Mouse (Mus musculus) neural tube, embryonic 15.5 days (tissue): ENCODE data around the gene Oca2. TPM values are rescaled to one million over a fixed set of nuclear protein-coding genes. Genes with fewer than 3 reads are reported as not detected.

Experiments
- ATAC-seq: fragments of 200-750 bp; cut with Nextera tagmentation; 2 replicates; pipeline ENCODE4 v1.8.0; 2017; ENCODE audit warnings: mild to moderate bottlenecking, moderate TSS enrichment, moderate library complexity; ENCODE audit not compliant: low FRiP score
- H3K27ac ChIP-seq: fragments of 300-500 bp; sonication (generic); replicated peaks from 2 replicates; pipeline ENCODE4 v1.5.1; 2015; ENCODE audit warnings: mild to moderate bottlenecking, inconsistent platforms
- H3K27me3 ChIP-seq: fragments of 300-500 bp; sonication (generic); replicated peaks from 2 replicates; pipeline ENCODE4 v1.6.1; 2015; ENCODE audit warnings: inconsistent platforms
- H3K36me3 ChIP-seq: fragments of 300-500 bp; sonication (generic); 2 replicates; pipeline ENCODE4 v1.6.1; 2015; ENCODE audit warnings: inconsistent platforms
- H3K4me1 ChIP-seq: fragments of 300-500 bp; sonication (generic); 2 replicates; pipeline ENCODE4 v1.6.1; 2015; ENCODE audit warnings: inconsistent platforms
- H3K4me2 ChIP-seq: fragments of 300-500 bp; sonication (generic); 2 replicates; pipeline ENCODE4 v1.6.1; 2015; ENCODE audit warnings: inconsistent platforms, mild to moderate bottlenecking, moderate library complexity
- H3K4me3 ChIP-seq: fragments of 300-500 bp; sonication (generic); replicated peaks from 2 replicates; pipeline ENCODE4 v1.5.1; 2015; ENCODE audit warnings: mild to moderate bottlenecking, inconsistent platforms
- H3K9ac ChIP-seq: fragments of 300-500 bp; sonication (generic); replicated peaks from 2 replicates; pipeline ENCODE4 v1.6.1; 2015; ENCODE audit warnings: mild to moderate bottlenecking, inconsistent platforms
- H3K9me3 ChIP-seq: fragments of 300-500 bp; sonication (generic); replicated peaks from 2 replicates; pipeline ENCODE4 v1.6.1; 2016; ENCODE audit warnings: inconsistent platforms
- WGBS: fragments of 180-500 bp; shearing (Covaris S2); methylation state at CpG from one replicate; pipeline ENCODE4 v1.1.7; 2015; ENCODE audit warnings: mixed read lengths; 5-methylcytosine and 5-hydroxymethylcytosine counted together
- polyA plus RNA-seq: library from polyadenylated mRNA; unstranded; fragments of >200 nt; fragmentation: Nextera tagmentation; extraction: Ambion mirVana; gene quantifications from 2 replicates; pipeline ENCODE4 v1.2.1, GENCODE M21; 2015

The Oca2 gene
- polyA plus RNA-seq, 1 experiment from 2014 or later, result 0.46 TPM

- 94% methylated on average over 2 of the region's 2 CpGs for WGBS
- Histone ChIP-seq H3K4me1 (no peaks in the 10 kb centered on the region), H3K27me3 (no peaks in the 10 kb centered on the region), H3K27ac (no peak overlapping the region), H3K9ac (no peak overlapping the region), H3K9me3 (no peaks in the 10 kb centered on the region), H3K36me3 (no peaks in the 10 kb centered on the region), H3K4me2 (no peak overlapping the region), H3K4me3 (no peak overlapping the region)
- ATAC-seq, result no peak
Measured at GRCm38 (mm10) chr7:56277506-56277905, 37.9 kb downstream of the Oca2 start.

- no peak overlapping the region for H3K4me2 ChIP-seq
- H3K9ac ChIP-seq, result no peak overlapping the region
- H3K9me3 ChIP-seq, result no peaks in the 10 kb centered on the region
- H3K27me3 ChIP-seq, result no peaks in the 10 kb centered on the region
- no peak overlapping the region for H3K4me3 ChIP-seq
- peak; percentile 89 for ATAC-seq
- no peak overlapping the region for H3K27ac ChIP-seq
- 27% methylated on average over 6 of the region's 6 CpGs for WGBS
- H3K36me3 ChIP-seq, result no peaks in the 10 kb centered on the region
- no peaks in the 10 kb centered on the region for H3K4me1 ChIP-seq
Measured at GRCm38 (mm10) chr7:56291468-56292115, 52.0 kb downstream of the Oca2 start.

- no peaks in the 10 kb centered on the region for H3K36me3 ChIP-seq
- H3K27ac ChIP-seq, result no peak overlapping the region
- 11% methylated on average over 1 of the region's 1 CpGs for WGBS
- no peaks in the 10 kb centered on the region for H3K27me3 ChIP-seq
- no peaks in the 10 kb centered on the region for H3K4me1 ChIP-seq
- H3K4me3 ChIP-seq, result no peak overlapping the region
- no peak overlapping the region for H3K9ac ChIP-seq
- no peak overlapping the region for H3K4me2 ChIP-seq
- ATAC-seq, result no peak
- H3K9me3 ChIP-seq, result no peaks in the 10 kb centered on the region
Measured at GRCm38 (mm10) chr7:56304408-56304807, 64.8 kb downstream of the Oca2 start.

GRCm38 (mm10) chr7:56314358-56314757, 74.8 kb downstream of the Oca2 start:
- WGBS, result 48% methylated on average over 5 of the region's 5 CpGs
- Histone ChIP-seq H3K4me3 (no peak overlapping the region), H3K4me1 (0 out of 2 replicates have a peak, but pooled peaks cover 2% of the 10 kb centered on the region), H3K9ac (no peak overlapping the region), H3K36me3 (no peaks in the 10 kb centered on the region), H3K9me3 (no peaks in the 10 kb centered on the region), H3K27me3 (no peaks in the 10 kb centered on the region), H3K4me2 (no peak overlapping the region), H3K27ac (peak overlapping the region; percentile 56)
- peak; percentile 56; the same call in 1 of the 2 replicates for ATAC-seq

DNA sequence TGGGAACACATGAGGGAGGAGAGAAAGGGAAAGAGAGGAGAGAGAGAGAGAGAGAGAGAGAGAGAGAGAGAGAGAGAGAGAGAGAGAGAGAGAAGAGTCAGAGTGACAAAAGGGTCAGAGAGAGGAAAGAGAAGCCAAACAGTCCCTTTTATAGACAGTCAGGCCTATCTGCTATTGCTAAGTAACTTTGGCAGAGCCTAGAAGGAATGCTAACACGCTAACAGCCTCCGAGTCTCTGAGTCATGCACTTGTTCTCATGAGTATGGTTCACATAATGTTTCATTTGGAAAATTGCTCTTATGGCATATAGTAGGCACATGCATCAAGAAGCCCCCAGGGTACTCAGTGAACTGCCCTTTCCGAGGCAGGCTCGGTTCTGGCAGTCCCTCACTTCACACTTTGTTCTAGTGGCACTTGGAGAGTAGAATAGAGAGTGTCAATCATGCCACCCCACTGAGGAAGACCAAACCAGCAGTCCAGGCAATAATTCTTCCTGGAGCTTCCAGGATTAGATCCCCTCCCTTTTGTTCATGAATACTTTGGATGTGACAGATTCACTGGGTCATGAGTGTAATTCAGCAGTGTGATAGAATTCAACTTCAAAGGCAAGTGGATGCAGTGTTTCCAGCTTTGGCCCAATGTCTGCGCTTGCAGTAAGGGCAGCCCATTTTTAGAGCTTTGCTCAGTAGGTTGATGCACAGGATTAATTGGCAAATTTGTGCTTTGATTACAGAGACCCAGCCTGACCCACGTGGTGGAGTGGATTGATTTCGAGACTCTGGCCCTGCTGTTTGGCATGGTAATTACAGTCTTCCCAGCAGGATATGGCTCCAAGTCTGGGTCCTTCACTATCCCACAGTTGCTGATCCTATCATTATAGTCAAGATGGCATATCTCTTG, 76.3 kb downstream of the Oca2 start:
- peak; percentile 84 for ATAC-seq
- H3K36me3 ChIP-seq, result no peaks in the 10 kb centered on the region
- no peak overlapping the region for H3K4me3 ChIP-seq
- 0 out of 2 replicates have a peak overlapping the region, but pooled peaks have one; percentile 23 for H3K27ac ChIP-seq
- no peaks in the 10 kb centered on the region for H3K9me3 ChIP-seq
- H3K4me2 ChIP-seq, result no peak overlapping the region
- H3K9ac ChIP-seq, result no peak overlapping the region
- H3K4me1 ChIP-seq, result 0 out of 2 replicates have a peak, but pooled peaks cover 2% of the 10 kb centered on the region
- 30% methylated on average over 7 of the region's 7 CpGs for WGBS
- no peaks in the 10 kb centered on the region for H3K27me3 ChIP-seq

GRCm38 (mm10) chr7:56327738-56328137, 88.2 kb downstream of the Oca2 start:
- H3K4me3 ChIP-seq, result no peak overlapping the region
- no peak overlapping the region for H3K27ac ChIP-seq
- H3K9me3 ChIP-seq, result no peaks in the 10 kb centered on the region
- WGBS, result 51% methylated on average over 4 of the region's 4 CpGs
- no peak for ATAC-seq
- no peak overlapping the region for H3K9ac ChIP-seq
- no peaks in the 10 kb centered on the region for H3K4me1 ChIP-seq
- H3K4me2 ChIP-seq, result no peak overlapping the region
- no peaks in the 10 kb centered on the region for H3K27me3 ChIP-seq
- H3K36me3 ChIP-seq, result no peaks in the 10 kb centered on the region

GRCm38 (mm10) chr7:56348528-56348927, 109.0 kb downstream of the Oca2 start:
- Histone ChIP-seq H3K9me3 (no peaks in the 10 kb centered on the region), H3K27me3 (no peaks in the 10 kb centered on the region), H3K27ac (no peak overlapping the region), H3K4me1 (no peaks in the 10 kb centered on the region), H3K4me2 (no peak overlapping the region), H3K36me3 (no peaks in the 10 kb centered on the region), H3K4me3 (no peak overlapping the region), H3K9ac (no peak overlapping the region)
- ATAC-seq, result peak; percentile 76; the same call in 1 of the 2 replicates
- WGBS, result 55% methylated on average over 3 of the region's 3 CpGs

DNA sequence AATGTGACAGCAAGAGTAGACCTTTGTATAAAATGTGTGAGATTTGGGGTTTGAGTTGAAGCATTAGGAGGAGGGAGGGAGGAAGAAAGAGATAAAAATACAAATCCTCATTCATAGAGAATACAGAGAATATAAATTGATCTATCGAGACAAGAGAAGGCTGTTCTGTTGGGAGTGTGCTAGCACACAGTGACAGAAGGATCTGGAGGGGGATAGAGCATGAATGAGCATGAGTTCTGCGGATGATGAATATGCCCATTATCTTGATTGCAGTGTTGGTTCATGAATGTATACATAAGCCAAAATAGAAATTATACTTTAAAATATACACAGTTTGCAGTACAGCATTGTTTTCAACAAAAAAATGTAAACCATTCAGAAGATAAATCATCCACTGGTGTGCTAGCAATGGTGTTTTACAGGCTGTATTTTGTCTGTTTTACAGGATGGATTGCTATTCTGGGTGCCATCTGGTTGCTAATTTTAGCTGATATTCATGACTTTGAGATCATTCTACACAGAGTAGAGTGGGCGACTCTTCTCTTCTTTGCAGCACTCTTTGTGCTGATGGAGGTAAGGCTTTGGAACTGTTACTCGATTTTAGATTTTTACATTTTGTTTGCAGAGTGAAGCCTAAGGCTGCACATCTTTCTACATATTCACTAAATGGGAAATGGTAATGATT, 117.2 kb downstream of the Oca2 start:
- H3K27ac ChIP-seq, result no peak overlapping the region
- ATAC-seq, result 0 out of 2 replicates have a peak, but pooled peaks have one; percentile 31
- H3K4me2 ChIP-seq, result no peak overlapping the region
- no peak overlapping the region for H3K9ac ChIP-seq
- H3K4me1 ChIP-seq, result no peaks in the 10 kb centered on the region
- H3K27me3 ChIP-seq, result no peaks in the 10 kb centered on the region
- no peaks in the 10 kb centered on the region for H3K9me3 ChIP-seq
- no peaks in the 10 kb centered on the region for H3K36me3 ChIP-seq
- WGBS, result 80% methylated on average over 4 of the region's 4 CpGs
- H3K4me3 ChIP-seq, result no peak overlapping the region

DNA sequence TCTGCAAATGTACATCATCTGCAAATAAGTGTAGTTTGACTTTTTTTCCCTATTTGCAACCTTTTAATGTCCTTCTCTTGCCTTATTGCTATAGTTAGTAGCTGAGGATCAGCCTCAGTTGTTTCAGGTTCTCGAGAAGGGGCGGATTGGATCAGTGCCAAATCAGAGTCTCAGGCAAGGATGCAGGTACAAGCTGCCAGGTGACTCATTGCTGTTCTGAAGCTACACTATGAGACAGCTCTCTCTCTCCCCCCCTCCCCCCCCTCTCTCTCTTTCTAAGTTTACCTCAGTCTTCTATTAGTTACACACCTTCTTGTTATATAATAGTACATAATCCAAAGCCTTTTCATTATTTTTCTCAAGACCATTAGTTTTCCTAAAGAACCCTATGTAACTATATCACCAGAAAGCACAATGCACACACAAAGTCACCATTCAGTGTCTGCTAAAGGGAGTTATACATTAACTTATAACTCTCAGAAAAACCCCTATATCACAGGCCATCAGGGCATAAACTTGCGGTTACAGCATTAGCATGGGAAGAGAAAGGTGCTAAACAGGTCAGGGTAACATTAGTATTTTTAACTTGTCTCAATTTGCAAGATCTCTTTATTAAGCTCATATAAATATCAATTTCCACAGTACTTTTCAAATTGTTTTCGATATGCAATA, 142.3 kb downstream of the Oca2 start:
- Histone ChIP-seq H3K4me1 (no peaks in the 10 kb centered on the region), H3K4me3 (no peak overlapping the region)
- no peak for ATAC-seq

DNA sequence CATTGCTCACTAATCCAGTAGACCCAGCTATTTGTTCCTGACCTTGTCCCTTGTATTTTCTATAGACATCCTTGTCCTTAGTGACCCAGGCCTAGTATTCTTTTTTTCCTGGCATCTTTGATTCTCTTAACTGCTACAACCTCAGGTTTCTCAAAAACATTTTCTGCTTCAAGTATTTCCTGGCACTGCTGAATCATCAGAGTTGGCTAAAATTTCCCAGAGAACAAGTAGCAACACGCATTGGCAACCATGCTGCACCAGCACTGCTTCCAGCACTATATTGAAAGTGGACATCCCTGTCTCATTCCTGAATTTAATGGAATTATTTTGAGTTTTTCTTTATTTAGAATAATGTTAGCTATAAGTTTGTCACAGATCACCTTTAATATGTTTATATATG, 143.1 kb downstream of the Oca2 start:
- Histone ChIP-seq H3K4me2 (no peak overlapping the region), H3K4me3 (no peak overlapping the region), H3K36me3 (no peaks in the 10 kb centered on the region), H3K4me1 (no peaks in the 10 kb centered on the region), H3K9me3 (no peaks in the 10 kb centered on the region), H3K27me3 (no peaks in the 10 kb centered on the region), H3K9ac (no peak overlapping the region), H3K27ac (no peak overlapping the region)
- ATAC-seq, result no peak
- WGBS, result 77% methylated on average over 1 of the region's 1 CpGs

More for the DNA sequence above, 142.3 kb downstream of the Oca2 start:
- H3K36me3 ChIP-seq, result no peaks in the 10 kb centered on the region
- H3K27me3 ChIP-seq, result no peaks in the 10 kb centered on the region
- H3K27ac ChIP-seq, result no peak overlapping the region
- H3K9ac ChIP-seq, result no peak overlapping the region
- no peak overlapping the region for H3K4me2 ChIP-seq
- H3K9me3 ChIP-seq, result no peaks in the 10 kb centered on the region
- WGBS, result 89% methylated on average over 4 of the region's 4 CpGs

- WGBS, result 90% methylated on average over 2 of the region's 2 CpGs
- no peak for ATAC-seq
- Histone ChIP-seq H3K4me3 (no peak overlapping the region), H3K27me3 (no peaks in the 10 kb centered on the region), H3K9ac (no peak overlapping the region), H3K4me1 (no peaks in the 10 kb centered on the region), H3K27ac (no peak overlapping the region), H3K9me3 (no peaks in the 10 kb centered on the region), H3K4me2 (no peak overlapping the region), H3K36me3 (no peaks in the 10 kb centered on the region)
Measured at GRCm38 (mm10) chr7:56388295-56388694, 148.7 kb downstream of the Oca2 start.
